Mouse (Mus musculus) embryonic facial prominence, embryonic 14.5 days (tissue): ENCODE measurements at regions not wholly inside any gene's neighbourhood (a gene's known extent, or its start where the extent isn't known, plus 50 kb on each side); places are given as distances from the start of the nearest gene placed in this dataset.

Source experiments
- ATAC-seq: fragments of 200-750 bp; cut with Nextera tagmentation; 2 replicates; pipeline ENCODE4 v1.8.0; 2017; ENCODE audit warnings: low read depth, moderate number of reproducible peaks, moderate TSS enrichment
- DNase-seq: peaks from one replicate; pipeline ENCODE4 v3.0.0-alpha.2; 2015; ENCODE audit warnings: low spot score
- H3K27ac ChIP-seq: fragments of 300-500 bp; sonication (generic); replicated peaks from 2 replicates; pipeline ENCODE4 v1.5.1; 2014; ENCODE audit warnings: low read depth, mild to moderate bottlenecking, low read length, moderate library complexity
- H3K27me3 ChIP-seq: fragments of 300-500 bp; sonication (generic); replicated peaks from 2 replicates; pipeline ENCODE4 v1.6.1; 2014; ENCODE audit warnings: low read length; ENCODE audit not compliant: control insufficient read depth, insufficient read depth
- H3K36me3 ChIP-seq: fragments of 300-500 bp; sonication (generic); 2 replicates; pipeline ENCODE4 v1.6.1; 2014; ENCODE audit warnings: low read length, mixed read lengths; ENCODE audit not compliant: control insufficient read depth, insufficient read depth
- H3K4me1 ChIP-seq: fragments of 300-500 bp; sonication (generic); 2 replicates; pipeline ENCODE4 v1.6.1; 2014; ENCODE audit warnings: antibody characterized with exemption, low read length; ENCODE audit not compliant: control insufficient read depth, insufficient read depth
- H3K4me2 ChIP-seq: fragments of 300-500 bp; sonication (generic); 2 replicates; pipeline ENCODE4 v1.6.1; 2014; ENCODE audit warnings: low read depth, mild to moderate bottlenecking, low read length, moderate library complexity, mixed read lengths
- H3K4me3 ChIP-seq: fragments of 300-500 bp; sonication (generic); 2 replicates; pipeline ENCODE4 v1.5.1; 2014; ENCODE audit warnings: low read depth, mild to moderate bottlenecking, low read length
- H3K9ac ChIP-seq: fragments of 300-500 bp; sonication (generic); 2 replicates; pipeline ENCODE4 v1.6.1; 2014; ENCODE audit warnings: low read depth, mild to moderate bottlenecking, low read length, moderate library complexity, mixed read lengths
- H3K9me3 ChIP-seq: fragments of 300-500 bp; sonication (generic); 2 replicates; pipeline ENCODE4 v1.6.1; 2016; ENCODE audit warnings: low read length; ENCODE audit not compliant: control insufficient read depth
- WGBS: fragments of 180-500 bp; shearing (Covaris S2); extraction: QIAGEN DNeasy Blood & Tissue Kit; methylation state at CpG from one replicate; pipeline ENCODE4 v1.1.7; 2014; 5-methylcytosine and 5-hydroxymethylcytosine counted together

DNA sequence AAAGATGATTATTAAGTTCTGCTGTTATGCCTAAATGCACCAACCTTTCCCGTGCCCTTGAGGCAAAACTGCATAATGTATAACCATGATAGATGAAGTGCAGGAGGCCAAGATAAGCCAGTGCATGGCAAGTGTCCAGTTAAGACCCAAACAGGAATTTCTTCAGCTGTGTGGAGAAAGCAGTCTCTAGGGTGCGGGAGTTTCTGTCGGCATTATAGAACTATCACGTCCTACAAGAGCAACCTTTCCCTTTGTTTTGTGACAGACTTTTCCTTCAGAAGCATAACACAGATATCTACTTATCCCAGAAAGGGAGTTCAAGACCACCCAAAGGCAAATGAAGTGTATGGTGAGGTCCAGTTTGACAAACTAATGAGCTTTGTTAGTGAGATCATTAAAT lies 560.1 kb upstream of the Cdh18 start:
- H3K27me3 ChIP-seq: no peaks in the 10 kb centered on the region
- H3K4me1 ChIP-seq: no peaks in the 10 kb centered on the region
- H3K4me3 ChIP-seq: no peak overlapping the region
- DNase-seq: no peak
- H3K27ac ChIP-seq: no peak overlapping the region
- no peaks in the 10 kb centered on the region for H3K9me3 ChIP-seq
- H3K9ac ChIP-seq: no peak overlapping the region
- WGBS: 82% methylated on average over 4 of the region's 4 CpGs
- no peak for ATAC-seq
- no peak overlapping the region for H3K4me2 ChIP-seq
- no peaks in the 10 kb centered on the region for H3K36me3 ChIP-seq

DNA sequence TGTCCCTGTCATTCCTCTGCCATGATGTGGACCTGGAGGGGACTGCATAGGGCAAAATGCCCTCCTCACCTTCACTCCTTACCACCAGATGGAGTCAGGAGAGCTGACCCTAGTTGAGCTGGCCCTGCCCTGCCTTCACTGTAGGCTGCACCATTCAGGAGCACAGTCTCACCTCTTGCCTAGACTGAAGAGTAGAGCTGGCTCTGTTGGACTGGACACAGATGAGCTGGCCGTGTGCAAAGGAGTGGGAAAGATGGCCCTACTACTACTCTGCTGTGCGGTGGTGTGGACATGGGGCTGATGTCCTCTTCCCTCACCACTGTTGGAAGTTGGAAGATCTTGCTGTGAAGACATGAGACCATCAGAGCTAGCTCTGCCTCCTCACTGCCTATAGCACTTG lies 555.5 kb upstream of the Cdh18 start:
- Histone ChIP-seq H3K27ac (no peak overlapping the region), H3K9me3 (no peaks in the 10 kb centered on the region), H3K36me3 (no peaks in the 10 kb centered on the region), H3K9ac (no peak overlapping the region), H3K4me3 (no peak overlapping the region), H3K27me3 (no peaks in the 10 kb centered on the region), H3K4me2 (no peak overlapping the region), H3K4me1 (no peaks in the 10 kb centered on the region)
- no peak for DNase-seq
- WGBS: 91% methylated on average over 2 of the region's 2 CpGs
- no peak for ATAC-seq

GRCm38 (mm10) chr15:21995121-21995826 lies 553.5 kb upstream of the Cdh18 start:
- H3K9ac ChIP-seq: no peak overlapping the region
- no peak for ATAC-seq
- DNase-seq: no peak
- H3K27me3 ChIP-seq: no peaks in the 10 kb centered on the region
- H3K27ac ChIP-seq: no peak overlapping the region
- no peaks in the 10 kb centered on the region for H3K36me3 ChIP-seq
- H3K4me3 ChIP-seq: no peak overlapping the region
- no peaks in the 10 kb centered on the region for H3K4me1 ChIP-seq
- H3K4me2 ChIP-seq: no peak overlapping the region
- H3K9me3 ChIP-seq: no peaks in the 10 kb centered on the region
- 59% methylated on average over 3 of the region's 3 CpGs for WGBS

DNA sequence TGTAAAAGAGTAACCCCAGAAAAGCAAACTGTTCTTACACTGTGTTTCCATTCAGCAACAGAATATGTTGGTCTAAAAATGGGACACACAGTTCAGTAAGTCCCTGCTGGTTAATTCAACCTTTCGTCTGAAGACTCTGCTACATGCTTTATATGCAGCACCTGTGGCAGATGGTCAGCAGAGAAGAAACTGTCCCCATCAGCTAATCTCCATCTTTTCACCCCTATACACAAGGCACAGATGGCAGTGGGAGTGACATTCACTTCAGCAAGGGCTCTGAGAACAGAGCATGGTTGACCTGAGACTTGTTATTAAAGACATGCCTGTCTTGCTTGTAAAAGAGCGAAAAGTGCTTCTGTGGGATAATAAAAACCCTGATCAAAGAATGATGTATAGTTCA lies 528.8 kb upstream of the Cdh18 start:
- 84% methylated on average over 2 of the region's 2 CpGs for WGBS

DNA sequence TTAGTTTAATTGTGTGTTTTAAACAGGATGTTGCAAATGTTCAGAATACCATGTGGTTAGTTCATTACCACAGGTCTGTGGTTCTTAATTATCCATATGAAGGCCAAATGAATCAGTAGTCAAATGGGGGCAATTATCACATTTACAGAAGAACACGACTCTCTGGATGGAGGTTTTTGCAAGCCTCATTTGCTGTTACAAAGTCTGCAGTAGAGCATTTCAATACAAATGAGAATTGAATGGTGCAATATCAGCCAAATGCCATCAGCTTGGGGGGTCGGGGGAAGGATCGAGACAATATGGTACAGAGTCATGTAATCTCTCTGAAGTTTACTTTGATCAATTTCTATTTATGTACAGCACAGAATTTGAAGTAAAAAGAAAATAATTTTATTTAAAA lies 518.6 kb upstream of the Cdh18 start:
- H3K9me3 ChIP-seq: no peaks in the 10 kb centered on the region
- H3K4me2 ChIP-seq: no peak overlapping the region
- H3K4me3 ChIP-seq: no peak overlapping the region
- WGBS: 57% methylated on average over 3 of the region's 3 CpGs
- H3K27me3 ChIP-seq: no peaks in the 10 kb centered on the region
- H3K36me3 ChIP-seq: no peaks in the 10 kb centered on the region
- no peak overlapping the region for H3K9ac ChIP-seq
- DNase-seq (no peak), ATAC-seq (no peak)
- H3K27ac ChIP-seq: no peak overlapping the region
- no peaks in the 10 kb centered on the region for H3K4me1 ChIP-seq

More for the DNA sequence above, 528.8 kb upstream of the Cdh18 start:
- H3K36me3 ChIP-seq: no peaks in the 10 kb centered on the region
- no peaks in the 10 kb centered on the region for H3K27me3 ChIP-seq
- no peak for ATAC-seq
- no peak for DNase-seq
- no peaks in the 10 kb centered on the region for H3K4me1 ChIP-seq
- no peaks in the 10 kb centered on the region for H3K9me3 ChIP-seq
- H3K9ac ChIP-seq: no peak overlapping the region
- no peak overlapping the region for H3K4me2 ChIP-seq
- H3K4me3 ChIP-seq: no peak overlapping the region
- no peak overlapping the region for H3K27ac ChIP-seq

DNA sequence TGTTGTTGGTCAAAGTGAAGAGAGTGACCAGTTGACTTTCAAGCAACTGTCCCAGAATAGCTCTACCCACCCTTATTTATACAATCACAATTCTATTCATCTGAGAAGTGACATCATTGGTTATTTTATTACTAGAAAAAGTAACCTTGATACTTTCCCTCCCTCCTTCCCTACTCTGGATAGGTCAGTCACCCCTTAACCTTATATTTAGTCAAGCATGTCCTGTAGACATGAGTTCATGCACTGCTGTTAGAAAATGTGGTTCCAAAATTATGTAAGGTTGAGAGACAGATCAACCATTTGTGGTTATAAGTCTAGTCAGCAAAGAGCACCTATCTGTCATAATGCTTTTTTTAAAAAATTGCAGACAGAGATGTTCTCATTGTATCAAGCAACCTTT lies 502.4 kb upstream of the Cdh18 start:
- no peak overlapping the region for H3K9ac ChIP-seq
- H3K36me3 ChIP-seq: no peaks in the 10 kb centered on the region
- no peak overlapping the region for H3K27ac ChIP-seq
- ATAC-seq: no peak
- no peaks in the 10 kb centered on the region for H3K4me1 ChIP-seq
- no peak overlapping the region for H3K4me3 ChIP-seq
- no peak for DNase-seq
- H3K27me3 ChIP-seq: no peaks in the 10 kb centered on the region
- no peaks in the 10 kb centered on the region for H3K9me3 ChIP-seq
- H3K4me2 ChIP-seq: no peak overlapping the region

DNA sequence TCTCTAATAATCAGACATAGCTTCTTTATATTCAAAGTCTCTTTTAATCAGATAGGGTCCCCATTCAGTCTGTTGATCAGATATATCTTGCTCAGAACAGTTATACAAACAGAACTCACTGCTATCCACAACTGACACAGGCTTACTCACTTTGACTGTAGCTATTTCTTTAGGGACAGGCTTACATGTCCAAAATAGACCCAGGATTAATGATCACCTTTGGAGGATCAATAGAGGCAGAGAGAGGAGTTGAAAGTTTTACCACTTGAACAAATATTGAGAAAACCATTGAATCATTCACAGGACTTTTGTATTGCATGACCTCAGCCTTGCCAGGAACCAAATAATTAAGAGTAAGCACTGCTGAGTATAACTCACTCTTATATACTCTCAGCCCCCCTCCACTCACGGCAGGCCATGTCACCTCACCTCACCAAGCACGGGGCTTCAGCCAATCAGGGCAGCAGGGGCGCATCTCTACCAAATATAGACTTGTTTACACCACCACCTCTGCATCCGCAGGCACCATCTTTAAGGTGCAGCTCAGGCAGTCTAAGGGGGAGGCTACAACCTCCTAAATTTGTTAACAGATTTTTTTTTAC lies 501.8 kb upstream of the Cdh18 start:
- ATAC-seq (no peak), DNase-seq (no peak)
- H3K27ac ChIP-seq: no peak overlapping the region
- no peaks in the 10 kb centered on the region for H3K9me3 ChIP-seq
- no peak overlapping the region for H3K9ac ChIP-seq
- H3K4me2 ChIP-seq: no peak overlapping the region
- no peaks in the 10 kb centered on the region for H3K36me3 ChIP-seq
- H3K27me3 ChIP-seq: no peaks in the 10 kb centered on the region
- WGBS: 75% methylated on average over 4 of the region's 4 CpGs
- no peaks in the 10 kb centered on the region for H3K4me1 ChIP-seq
- H3K4me3 ChIP-seq: no peak overlapping the region

DNA sequence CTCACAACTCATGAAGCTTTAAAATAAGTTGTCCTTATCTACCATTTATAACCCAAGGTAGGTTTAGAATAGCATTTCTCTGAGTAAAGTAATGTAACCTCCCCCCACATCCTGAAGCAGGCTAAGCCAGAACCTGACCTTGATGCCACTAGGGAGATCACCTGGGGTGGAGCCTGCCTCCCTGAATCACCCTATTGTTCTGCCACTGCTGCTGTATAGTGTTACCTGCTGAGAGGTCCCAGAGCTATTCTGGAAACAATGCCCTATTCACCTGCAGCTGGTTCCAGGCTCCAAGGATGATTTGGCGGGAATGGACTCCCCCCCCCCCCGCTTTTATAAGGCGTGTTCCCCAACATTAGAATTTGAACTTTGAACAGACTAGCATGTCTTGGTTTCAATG lies 462.0 kb upstream of the Cdh18 start:
- H3K9ac ChIP-seq: no peak overlapping the region
- no peak for DNase-seq
- H3K4me3 ChIP-seq: no peak overlapping the region
- H3K27ac ChIP-seq: no peak overlapping the region
- H3K9me3 ChIP-seq: no peaks in the 10 kb centered on the region
- no peaks in the 10 kb centered on the region for H3K27me3 ChIP-seq
- H3K4me2 ChIP-seq: no peak overlapping the region
- no peak; the same call in 1 of the 2 replicates for ATAC-seq
- H3K36me3 ChIP-seq: no peaks in the 10 kb centered on the region
- no peaks in the 10 kb centered on the region for H3K4me1 ChIP-seq
- 49% methylated on average over 3 of the region's 3 CpGs for WGBS

DNA sequence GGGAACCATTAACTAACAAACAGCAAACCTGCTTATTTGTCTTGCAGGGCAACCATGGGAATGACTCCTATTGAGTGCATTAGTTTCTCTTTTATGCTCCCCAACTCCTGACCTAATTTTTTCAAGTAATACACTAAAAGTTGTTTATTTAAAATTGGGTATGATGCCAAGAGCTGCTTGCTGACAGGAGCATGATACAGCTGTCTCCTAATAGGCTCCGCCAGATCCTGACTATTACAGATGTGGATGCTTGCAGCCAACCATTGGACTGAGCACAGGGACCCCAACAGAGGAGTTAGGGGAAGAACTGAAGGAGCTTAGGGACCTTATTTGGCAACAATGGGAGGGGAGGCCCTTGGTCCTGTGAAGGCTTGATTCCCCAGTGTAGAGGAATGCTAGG lies 427.1 kb upstream of the Cdh18 start:
- 96% methylated on average over 1 of the region's 1 CpGs for WGBS
- ATAC-seq (no peak), DNase-seq (no peak)
- Histone ChIP-seq H3K4me1 (no peaks in the 10 kb centered on the region), H3K9ac (no peak overlapping the region), H3K4me3 (no peak overlapping the region), H3K36me3 (no peaks in the 10 kb centered on the region), H3K9me3 (no peaks in the 10 kb centered on the region), H3K27me3 (no peaks in the 10 kb centered on the region), H3K4me2 (no peak overlapping the region), H3K27ac (no peak overlapping the region)
